Mouse (Mus musculus): ENCODE results near the gene Tfip11.

DNA sequence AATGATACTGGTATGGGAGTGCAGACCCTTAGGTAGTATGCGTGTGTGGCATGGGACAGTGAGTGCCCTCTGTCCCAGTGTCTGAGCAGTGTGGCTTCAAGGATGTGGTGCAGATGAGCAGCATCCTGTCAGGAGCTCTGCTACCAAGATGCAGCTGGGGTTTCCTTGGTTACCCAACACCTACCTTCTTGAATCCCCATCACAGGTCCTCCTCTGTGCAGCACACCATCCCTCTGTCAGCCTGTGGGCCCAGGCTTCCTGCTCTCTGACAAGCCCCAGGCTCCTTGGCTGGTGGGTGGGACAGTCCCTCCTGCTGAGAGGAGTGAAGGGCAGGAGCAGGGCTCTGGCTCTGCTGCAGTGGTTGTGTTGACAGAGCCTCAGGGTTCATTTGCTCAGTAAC is 51.2 kb downstream of the Tfip11 start:
- TF ChIP-seq CTCF (IDR thresholded peaks at IDR 0.05; ENCODE audit: insufficient read depth, low read depth, low read length), result no peak
- no peak for TF ChIP-seq POLR2A (IDR thresholded peaks at IDR 0.05; ENCODE audit: insufficient read depth, low read depth, low read length)
